Mouse (Mus musculus) ES-E14 (cell line): ENCODE data around the gene Iqgap3. TPM values are rescaled to one million over a fixed set of nuclear protein-coding genes. Genes with fewer than 3 reads are reported as not detected.

Source experiments
- DNase-seq: peaks from one replicate; pipeline ENCODE4 v3.0.0-alpha.2; 2013; ENCODE audit warnings: low read depth, low spot score
- H3K27ac ChIP-seq: 2 replicates; pipeline ENCODE4 v1.5.1; 2012; ENCODE audit warnings: low read depth, mild to moderate bottlenecking, low read length, moderate library complexity, mixed read lengths; ENCODE audit not compliant: poor library complexity, insufficient read depth, severe bottlenecking
- H3K36me3 ChIP-seq: 2 replicates; pipeline ENCODE4 v1.6.1; 2012; ENCODE audit warnings: mild to moderate bottlenecking, low read length, moderate library complexity, mixed read lengths; ENCODE audit not compliant: control insufficient read depth, poor library complexity, insufficient read depth, severe bottlenecking
- H3K4me1 ChIP-seq, 2 experiments: fragments of 150-350 bp in 1 of 2; sonication (generic) in 1 of 2; 2 replicates each; pipeline ENCODE4 v1.6.1; 2012; ENCODE audit warnings: low read length in 2 of 2, mild to moderate bottlenecking in 1 of 2, mixed read lengths in 1 of 2; ENCODE audit not compliant: control insufficient read depth in 2 of 2, insufficient read depth in 2 of 2, poor library complexity in 1 of 2
- H3K4me3 ChIP-seq, 2 experiments: fragments of 150-350 bp in 1 of 2; sonication (generic) in 1 of 2; 2 replicates each; pipeline ENCODE4 v1.5.1; 2012; ENCODE audit warnings: low read length in 2 of 2, low read depth in 1 of 2, mild to moderate bottlenecking in 1 of 2, mixed read lengths in 1 of 2; ENCODE audit not compliant: insufficient read depth in 1 of 2, poor library complexity in 1 of 2, severe bottlenecking in 1 of 2
- H3K9ac ChIP-seq: 2 replicates; pipeline ENCODE4 v1.6.1; 2012; ENCODE audit warnings: low read depth, mild to moderate bottlenecking, low read length, mixed read lengths; ENCODE audit not compliant: poor library complexity, insufficient read depth, severe bottlenecking
- H3K9me3 ChIP-seq: fragments of 150-350 bp; sonication (generic); 2 replicates; pipeline ENCODE4 v1.6.1; 2012; ENCODE audit warnings: low read depth, mild to moderate bottlenecking, low read length; ENCODE audit not compliant: control insufficient read depth, insufficient read depth
- CHD2 ChIP-seq: IDR thresholded peaks from 2 replicates; pipeline ENCODE4 v1.6.1; 2014; ENCODE audit warnings: mild to moderate bottlenecking, low read depth, low read length, inconsistent platforms
- HCFC1 ChIP-seq: IDR thresholded peaks from 2 replicates; pipeline ENCODE4 v1.6.1; 2012; ENCODE audit warnings: low read length, inconsistent platforms, borderline replicate concordance; ENCODE audit not compliant: insufficient read depth
- MAFK ChIP-seq: IDR thresholded peaks from 2 replicates; pipeline ENCODE4 v1.6.1; 2014; ENCODE audit warnings: mild to moderate bottlenecking, low read depth, low read length, inconsistent platforms; ENCODE audit not compliant: insufficient read depth
- ZC3H11A ChIP-seq: IDR thresholded peaks from 2 replicates; pipeline ENCODE4 v1.6.1; 2012; ENCODE audit warnings: low read depth, mild to moderate bottlenecking, inconsistent platforms, low read length, borderline replicate concordance
- ZNF384 ChIP-seq: IDR thresholded peaks from 2 replicates; pipeline ENCODE4 v1.6.1; 2012; ENCODE audit warnings: low read depth, low read length, inconsistent platforms
- in situ Hi-C, 2 experiments: fragments of 600-800 bp; cut with MboI; formaldehyde crosslinking; loops; one replicate each; pipeline ENCODE4 v1.15.1; 2025; ENCODE audit warnings: low sequenced_read_pairs in 2 of 2, inconsistent platforms in 1 of 2; ENCODE audit not compliant: unreplicated experiment in 2 of 2
- total RNA-seq: library from RNA; depleted of rRNA; stranded (reverse); fragments of 300-350 nt; gene quantifications from 2 replicates; pipeline ENCODE4 v1.2.3, GENCODE M21; 2012

Iqgap3 gene
- total RNA-seq, 1 experiment: 60.3 TPM

- TF ChIP-seq MAFK: no peak
- TF ChIP-seq CHD2: no peak
- TF ChIP-seq HCFC1: no peak
- TF ChIP-seq ZNF384: no peak
- TF ChIP-seq ZC3H11A: no peak
- in situ Hi-C loops: no loop called here
- Histone ChIP-seq H3K27ac (peak overlapping the region; percentile 9; the same call in 1 of the 2 replicates), H3K9me3 (no peaks in the 10 kb centered on the region), H3K36me3 (peaks cover 43% of the 10 kb centered on the region), H3K9ac (0 out of 2 replicates have a peak overlapping the region, but pooled peaks have one; percentile 18), H3K4me3 (no peak overlapping the region), H3K4me1 (peaks cover 2 to 5% of the 10 kb centered on the region in 2 experiments; a peak in 1 of 4 replicates)
- DNase-seq: peak; percentile 83
Observed at GRCm38 (mm10) chr3:88157771-88158597, 76.2 kb downstream of the Iqgap3 start.

- H3K27ac ChIP-seq: no peak overlapping the region
- in situ Hi-C loops: no loop called here
- TF ChIP-seq MAFK (no peak), HCFC1 (no peak), ZNF384 (no peak), ZC3H11A (no peak), CHD2 (no peak)
- no peak overlapping the region for H3K4me3 ChIP-seq
- no peak for DNase-seq
- H3K9me3 ChIP-seq: no peaks in the 10 kb centered on the region
- H3K4me1 ChIP-seq: peaks cover 2 to 5% of the 10 kb centered on the region in 2 experiments; a peak in 1 of 4 replicates
- H3K9ac ChIP-seq: no peak overlapping the region
- H3K36me3 ChIP-seq: peaks cover 47% of the 10 kb centered on the region
Observed at GRCm38 (mm10) chr3:88158991-88159390, 77.2 kb downstream of the Iqgap3 start.

GRCm38 (mm10) chr3:88160856-88161255 is 79.1 kb downstream of the Iqgap3 start:
- Histone ChIP-seq H3K36me3 (peaks cover 50% of the 10 kb centered on the region), H3K4me3 (no peak overlapping the region), H3K4me1 (peaks cover 2 to 3% of the 10 kb centered on the region in 2 experiments; a peak in 1 of 4 replicates), H3K9ac (no peak overlapping the region), H3K27ac (no peak overlapping the region; the same call in 1 of the 2 replicates), H3K9me3 (no peaks in the 10 kb centered on the region)
- in situ Hi-C loops: no loop called here
- DNase-seq: no peak
- TF ChIP-seq ZC3H11A: no peak
- no peak for TF ChIP-seq MAFK
- no peak for TF ChIP-seq HCFC1
- TF ChIP-seq CHD2: no peak
- no peak for TF ChIP-seq ZNF384

DNA sequence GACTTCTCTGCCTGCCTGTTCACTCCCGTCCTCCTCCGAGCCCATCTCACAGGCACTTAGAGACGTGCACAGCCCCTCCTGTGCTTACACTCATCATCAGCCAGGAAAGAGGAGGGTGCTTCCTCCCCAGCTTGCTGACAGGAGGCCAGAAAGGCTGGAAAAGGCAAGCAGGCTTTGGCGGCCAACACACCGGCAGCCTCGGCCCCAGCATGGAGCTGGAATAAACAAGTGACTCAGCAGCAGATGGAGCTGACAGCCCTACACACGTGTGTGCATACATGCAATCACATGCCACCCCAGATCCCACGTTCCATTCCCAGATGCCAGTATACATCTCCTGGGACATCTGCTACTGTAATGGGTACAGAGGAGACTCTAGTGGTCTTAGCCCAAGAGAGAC is 80.5 kb downstream of the Iqgap3 start:
- Histone ChIP-seq H3K9ac (no peak overlapping the region), H3K4me3 (no peak overlapping the region), H3K9me3 (no peaks in the 10 kb centered on the region), H3K4me1 (peaks cover under 1 to 3% of the 10 kb centered on the region in 2 experiments; a peak in 1 of 4 replicates), H3K27ac (no peak overlapping the region), H3K36me3 (peaks cover 47% of the 10 kb centered on the region)
- TF ChIP-seq HCFC1 (no peak), MAFK (no peak), ZNF384 (no peak), CHD2 (no peak), ZC3H11A (no peak)
- in situ Hi-C loops: no loop called here
- DNase-seq: no peak
